Mouse (Mus musculus): ENCODE measurements at regions not wholly inside any gene's neighbourhood (a gene's known extent, or its start where the extent isn't known, plus 50 kb on each side); places are given as distances from the start of the nearest gene placed in this dataset.

DNA sequence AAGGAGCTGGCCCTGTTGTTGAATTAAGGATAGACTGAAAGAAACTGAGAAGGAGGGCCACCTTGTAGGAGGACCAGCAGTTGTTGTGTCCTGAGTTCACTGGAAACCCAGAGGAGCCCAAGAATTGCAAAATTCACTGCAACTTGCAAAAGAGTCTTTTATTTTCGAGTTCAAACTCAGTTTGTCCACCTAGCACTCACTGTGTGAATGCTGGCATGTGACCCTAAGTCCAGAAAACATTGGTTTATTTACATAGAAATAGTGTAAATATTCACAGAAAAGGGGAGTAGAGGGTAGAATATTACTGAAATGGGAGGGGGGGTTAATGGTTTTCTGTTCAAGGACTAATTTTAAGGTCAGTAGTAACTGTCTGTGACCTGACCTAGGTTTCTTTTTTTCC lies 394.7 kb downstream of the 4933405O20Rik start:
- DNase-seq (ENCODE audit: inconsistent age in 2 of 2, low spot score in 1 of 2): no peak

DNA sequence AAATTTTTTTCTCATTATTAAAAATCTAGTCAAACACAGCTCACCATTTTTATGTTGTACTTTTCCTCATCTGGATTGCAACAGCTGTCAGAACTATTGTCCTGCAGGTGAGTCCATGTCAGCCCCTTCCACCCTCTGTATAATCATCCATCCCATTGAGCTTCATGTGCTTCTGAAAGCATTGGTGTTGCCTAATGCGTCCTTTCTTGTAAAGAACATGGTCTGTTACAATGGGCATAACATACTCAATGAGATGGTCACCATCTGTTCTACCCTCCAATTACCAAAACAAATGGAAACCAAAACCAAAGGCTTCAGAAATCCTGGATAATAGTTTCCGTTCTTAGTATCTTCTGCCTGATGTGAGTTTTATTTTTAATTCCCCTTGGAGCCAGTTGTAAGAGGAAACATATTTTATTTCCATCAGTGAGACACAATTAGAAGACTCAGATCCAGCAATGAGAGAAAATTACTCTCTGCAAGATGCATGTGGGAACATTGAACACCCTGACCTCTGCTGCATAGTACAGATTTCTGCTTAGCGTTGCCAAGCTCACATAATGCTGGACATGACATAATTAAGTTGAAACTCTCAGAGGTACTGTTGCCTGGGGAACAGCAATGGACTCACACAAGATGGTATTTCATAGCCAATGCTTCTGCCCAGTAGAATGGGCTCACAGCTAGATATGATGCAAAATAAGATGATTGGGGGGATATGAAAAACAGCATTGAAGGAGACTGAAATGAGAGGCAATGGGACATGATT lies 443.1 kb downstream of the 4933405O20Rik start:
- DNase-seq (ENCODE audit: inconsistent age in 2 of 2, low spot score in 1 of 2): no peak

DNA sequence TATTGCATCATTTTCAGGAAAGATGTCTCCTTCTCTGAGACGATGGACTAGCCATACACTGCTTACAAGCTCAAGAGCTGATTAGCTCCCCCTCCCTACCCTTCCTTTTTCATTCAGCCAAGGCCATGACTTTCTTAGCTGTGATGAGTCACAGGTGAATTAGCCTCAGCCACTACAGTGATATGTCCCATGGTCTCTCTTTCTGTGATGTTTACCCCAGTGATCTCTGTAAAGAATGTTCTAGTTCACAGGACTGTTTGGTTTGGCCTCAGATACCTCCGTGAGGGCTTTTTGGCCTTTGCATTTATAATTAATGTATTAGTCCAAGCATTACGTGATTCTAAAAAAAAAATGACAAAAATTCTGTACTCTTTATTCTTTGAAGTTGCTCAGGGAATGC lies 452.5 kb downstream of the 4933405O20Rik start:
- peak; percentile 34 to 63 for DNase-seq (ENCODE audit: inconsistent age in 2 of 2, low spot score in 1 of 2)

DNA sequence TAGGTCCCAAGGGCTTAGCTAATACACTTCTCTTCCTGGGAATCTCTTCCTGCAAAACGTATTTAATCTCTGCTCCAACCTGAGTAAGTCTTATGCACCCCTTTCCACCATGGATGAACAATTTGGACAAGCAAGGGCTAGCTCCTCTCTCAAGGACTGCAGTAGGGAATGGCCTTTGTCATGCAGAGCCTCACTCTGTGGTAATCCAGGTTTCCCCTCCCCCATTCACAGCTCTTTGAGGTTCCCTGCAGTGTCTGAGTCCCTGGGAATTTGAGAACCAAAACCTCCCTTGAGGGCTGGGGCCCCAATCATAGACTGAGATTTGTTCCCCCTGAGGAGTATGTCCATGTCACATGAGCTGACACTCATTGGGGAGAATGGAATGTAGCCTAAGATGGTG lies 442.5 kb upstream of the Ano5 start:
- no peak for DNase-seq (ENCODE audit: inconsistent age in 2 of 2, low spot score in 1 of 2)

DNA sequence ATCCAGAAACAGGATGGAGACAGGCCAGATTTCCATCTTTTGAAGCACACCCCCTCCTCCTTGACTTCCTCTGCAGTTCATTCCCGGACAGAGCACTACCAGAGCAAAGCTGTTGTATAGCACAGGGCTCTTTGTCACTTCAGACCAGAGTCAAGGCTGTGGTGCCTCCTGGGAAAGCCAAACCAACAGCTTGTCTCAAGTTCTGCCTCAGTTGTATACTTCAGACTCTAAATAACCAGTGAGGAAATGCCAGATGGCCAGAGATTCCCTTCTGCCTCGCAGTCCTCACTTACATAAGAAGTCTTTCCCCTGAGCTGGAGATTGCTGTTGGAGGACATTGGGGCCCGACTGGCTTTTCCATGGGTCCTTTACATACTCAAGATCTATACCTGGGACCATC lies 417.1 kb upstream of the Ano5 start:
- DNase-seq (ENCODE audit: inconsistent age in 2 of 2, low spot score in 1 of 2): no peak

DNA sequence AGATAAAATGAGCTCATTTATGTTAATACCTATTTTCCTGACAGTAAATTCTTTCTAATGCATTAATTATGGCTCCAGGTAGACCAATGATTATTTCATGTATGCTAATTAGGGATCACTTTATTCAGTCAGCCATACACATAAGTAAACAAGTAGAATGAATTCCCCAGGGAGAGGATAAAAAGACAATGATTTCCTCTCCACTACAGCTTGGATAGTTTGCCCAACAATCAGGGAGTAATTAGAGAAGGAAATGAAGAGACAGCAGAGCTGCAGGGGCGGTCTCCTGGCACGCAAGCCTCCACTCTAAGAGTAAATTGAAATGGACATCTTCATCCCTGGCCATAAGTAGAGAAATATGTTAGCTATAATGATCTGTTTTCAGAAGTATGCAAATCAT lies 409.7 kb upstream of the Ano5 start:
- no peak for DNase-seq (ENCODE audit: inconsistent age in 2 of 2, low spot score in 1 of 2)

DNA sequence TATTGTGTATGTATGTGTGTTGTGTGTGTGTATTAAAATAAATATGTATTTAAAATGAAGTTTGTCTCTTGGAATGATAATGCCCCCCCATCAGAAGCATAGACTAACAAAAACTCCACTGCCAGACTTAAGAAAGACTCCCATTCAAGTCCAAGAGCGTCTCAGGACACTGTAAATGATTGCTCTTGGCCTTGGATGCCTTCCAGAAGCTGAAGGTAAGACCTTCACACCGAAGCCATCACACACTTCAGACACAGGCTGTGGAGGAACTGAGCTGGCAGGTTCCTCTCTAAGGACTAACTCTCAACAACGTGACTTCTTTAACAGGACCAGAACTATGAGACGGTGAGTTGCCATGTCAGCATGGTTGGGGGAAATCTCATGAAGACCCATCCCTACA lies 370.0 kb upstream of the Ano5 start:
- no peak for DNase-seq (ENCODE audit: inconsistent age in 2 of 2, low spot score in 1 of 2)

DNA sequence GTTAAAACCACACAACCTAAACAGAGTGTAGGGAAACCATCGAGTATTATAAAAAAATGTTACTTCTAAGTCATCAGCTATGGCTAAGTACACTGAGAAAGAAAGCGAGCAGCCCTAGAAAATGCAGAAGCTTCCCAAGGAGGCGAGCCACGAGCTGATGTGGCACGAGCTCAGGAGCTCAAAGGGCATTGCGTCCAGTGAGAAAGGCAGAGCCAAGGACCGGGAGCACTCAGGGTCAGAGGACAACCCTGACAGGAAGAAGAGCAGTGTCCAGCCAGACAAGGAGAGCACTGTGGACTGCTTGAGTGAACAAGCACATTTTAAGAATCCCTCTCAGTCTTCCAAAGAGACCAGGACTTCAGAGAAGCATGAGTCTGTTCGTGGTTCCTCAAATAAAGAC lies 335.6 kb upstream of the Ano5 start:
- no peak for DNase-seq (ENCODE audit: inconsistent age in 2 of 2, low spot score in 1 of 2)

DNA sequence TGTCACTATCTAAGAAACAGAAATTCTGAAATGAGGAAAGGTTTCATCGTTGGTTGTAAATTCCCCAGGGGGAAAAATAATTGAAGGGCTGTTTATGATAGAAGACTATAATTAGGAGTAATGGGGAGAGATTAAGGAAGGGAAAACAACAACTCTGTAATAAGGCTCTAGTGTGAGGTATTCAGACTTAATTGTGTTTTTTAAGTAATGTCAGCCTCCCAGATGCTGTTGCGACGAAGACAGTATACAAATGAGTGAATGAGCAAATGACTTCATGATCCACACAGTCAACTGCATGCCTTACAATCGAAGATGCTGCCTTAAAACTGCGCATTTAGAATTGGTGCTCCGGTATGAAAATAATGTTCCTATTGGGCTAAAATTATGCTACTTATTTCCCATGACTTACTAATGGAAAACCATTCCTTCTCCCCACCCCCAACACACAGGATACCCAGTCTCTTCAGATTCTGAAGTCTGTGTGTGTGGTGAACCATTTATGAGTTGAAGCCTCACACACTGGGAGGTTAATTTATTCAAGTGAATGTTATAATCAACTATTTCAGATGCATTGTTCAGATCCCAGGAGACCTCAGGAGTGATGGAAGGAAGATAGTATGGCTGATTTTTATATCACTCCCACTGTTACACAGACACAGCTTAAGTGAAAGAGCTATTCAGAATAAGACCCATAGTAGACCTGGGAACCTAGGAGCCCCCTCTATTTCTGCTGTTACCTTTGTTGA lies 295.2 kb upstream of the Ano5 start:
- no peak for DNase-seq (ENCODE audit: inconsistent age in 2 of 2, low spot score in 1 of 2)

DNA sequence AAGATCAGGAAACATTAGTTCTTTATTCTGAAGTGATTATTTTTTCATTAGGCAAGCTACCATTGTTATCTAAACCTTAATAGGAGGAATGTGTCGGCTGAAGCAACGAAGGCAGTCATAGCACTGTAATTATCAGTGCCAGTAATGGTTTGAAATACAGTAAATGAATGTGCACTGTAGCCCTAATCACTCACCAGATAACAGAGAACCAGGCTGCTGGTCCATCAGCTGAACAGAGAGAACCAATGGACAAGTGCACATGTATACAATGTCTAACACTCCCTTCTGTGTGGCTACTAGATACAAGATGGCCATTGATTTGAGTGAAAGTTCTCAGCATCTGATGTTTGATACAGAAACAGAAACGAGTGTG lies 294.6 kb upstream of the Ano5 start:
- no peak for DNase-seq (ENCODE audit: inconsistent age in 2 of 2, low spot score in 1 of 2)

DNA sequence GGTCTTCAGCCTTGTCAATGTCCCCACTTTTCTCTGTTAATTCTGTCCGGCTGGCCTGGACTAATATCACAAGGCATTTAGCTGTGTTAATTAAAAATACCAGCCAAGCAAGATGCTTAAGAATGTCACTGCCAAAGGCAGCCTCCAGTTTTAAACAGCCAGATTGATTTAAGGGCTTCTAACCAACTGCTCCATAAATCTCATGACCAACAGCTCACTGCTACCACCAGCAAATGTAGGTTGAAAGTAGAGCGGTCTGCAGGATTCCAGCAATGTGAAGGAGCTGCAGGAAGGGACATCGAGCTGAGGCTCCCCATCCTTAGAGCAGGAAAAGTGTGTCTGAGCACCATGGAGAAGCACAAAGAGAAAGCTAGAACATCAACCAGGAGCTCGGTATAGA lies 289.5 kb upstream of the Ano5 start:
- no peak for DNase-seq (ENCODE audit: inconsistent age in 2 of 2, low spot score in 1 of 2)

DNA sequence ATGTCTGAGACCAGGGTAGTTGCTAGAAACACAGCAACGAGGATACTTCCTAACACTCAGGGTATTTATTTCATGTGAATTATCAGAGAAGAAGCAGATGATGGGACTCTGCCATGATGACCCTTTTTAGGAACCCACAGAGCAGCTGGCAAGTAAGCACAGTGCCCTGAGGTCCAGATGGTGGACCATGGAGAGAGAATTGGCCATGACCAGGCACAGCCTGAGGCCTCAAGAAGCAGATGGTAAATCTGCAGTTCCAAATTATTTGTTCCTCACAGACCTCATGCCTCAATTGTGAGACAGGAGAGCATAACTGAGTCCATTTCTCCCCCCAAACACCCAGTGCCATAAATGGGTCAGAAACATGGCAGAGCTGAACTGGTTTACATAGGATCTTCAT lies 289.0 kb upstream of the Ano5 start:
- DNase-seq (ENCODE audit: inconsistent age in 2 of 2, low spot score in 1 of 2): no peak

DNA sequence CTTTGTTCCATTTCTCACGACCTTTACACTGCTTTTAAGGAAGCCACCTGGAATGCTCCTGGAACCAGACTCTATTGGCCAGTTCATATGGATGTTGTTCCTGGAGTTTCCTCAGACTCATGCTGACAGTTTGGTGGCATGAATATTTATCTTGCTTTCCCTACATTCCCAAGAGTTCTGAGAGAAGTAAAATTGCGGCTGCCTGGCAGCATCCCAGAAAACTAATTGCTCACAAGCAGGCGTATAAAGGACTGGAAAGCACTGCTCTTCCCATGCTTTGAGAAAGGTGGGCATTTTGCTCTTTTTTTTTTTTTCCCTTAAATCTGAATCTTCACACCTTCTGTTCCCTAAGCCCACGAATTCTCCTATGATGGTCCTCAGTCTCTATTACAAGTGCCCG lies 283.7 kb upstream of the Ano5 start:
- DNase-seq (ENCODE audit: inconsistent age in 2 of 2, low spot score in 1 of 2): no peak

DNA sequence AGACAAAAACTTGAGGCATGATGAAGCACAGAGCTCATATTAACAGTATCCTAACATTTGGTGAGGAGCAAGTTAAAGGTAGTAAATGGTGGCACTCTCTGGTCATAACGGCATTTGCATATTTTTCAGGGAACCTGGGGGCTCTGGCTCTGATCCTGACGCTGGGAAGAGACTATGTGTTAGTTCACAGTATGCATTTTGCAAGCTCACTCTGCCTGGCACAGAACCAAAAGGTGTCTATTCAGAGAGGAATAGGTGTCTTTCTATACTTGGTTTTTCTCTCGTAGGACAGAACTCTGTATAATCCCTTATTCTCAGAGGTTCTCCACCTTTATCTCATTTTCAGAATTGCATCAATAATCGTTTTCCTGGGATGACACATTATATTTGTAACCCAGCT lies 276.2 kb upstream of the Ano5 start:
- no peak for DNase-seq (ENCODE audit: inconsistent age in 2 of 2, low spot score in 1 of 2)

DNA sequence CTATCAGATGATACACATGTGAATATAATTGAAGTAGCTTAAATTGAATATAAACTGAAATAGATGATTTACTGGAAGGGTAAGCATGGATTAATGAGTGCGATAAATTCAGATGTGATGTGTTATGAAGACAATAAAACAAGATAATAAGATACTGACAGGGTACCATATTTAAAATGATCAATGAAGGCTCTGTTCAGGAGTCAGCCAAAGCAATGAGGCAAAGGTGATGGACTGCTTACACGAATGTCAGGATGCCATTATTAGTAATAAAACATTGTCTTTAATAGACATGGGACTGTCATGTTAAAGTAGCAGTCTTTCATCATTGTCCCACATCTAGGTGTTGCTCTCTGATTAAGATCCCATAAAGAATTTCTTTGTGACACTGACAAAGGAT lies 263.1 kb upstream of the Ano5 start:
- DNase-seq (ENCODE audit: inconsistent age in 2 of 2, low spot score in 1 of 2): no peak

DNA sequence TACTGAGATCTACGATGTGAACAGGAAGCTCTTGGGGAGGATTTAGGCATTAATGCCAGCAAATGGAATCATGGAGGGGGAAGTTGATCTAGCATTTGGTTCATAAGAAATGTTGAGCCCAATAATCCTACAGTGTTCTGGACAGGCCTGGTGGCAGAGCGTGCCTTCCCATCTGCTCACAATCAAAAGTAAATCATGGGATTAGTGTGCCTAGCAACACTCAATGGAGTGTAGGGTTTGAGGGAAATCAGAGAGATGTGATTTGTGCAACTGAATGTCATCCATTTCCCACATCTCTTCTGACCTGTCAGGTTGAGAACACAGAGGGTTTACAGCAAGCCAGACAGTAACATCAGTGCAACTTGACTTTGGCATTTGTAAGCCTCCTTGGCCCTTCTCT lies 256.4 kb upstream of the Ano5 start:
- DNase-seq (ENCODE audit: inconsistent age in 2 of 2, low spot score in 1 of 2): no peak

DNA sequence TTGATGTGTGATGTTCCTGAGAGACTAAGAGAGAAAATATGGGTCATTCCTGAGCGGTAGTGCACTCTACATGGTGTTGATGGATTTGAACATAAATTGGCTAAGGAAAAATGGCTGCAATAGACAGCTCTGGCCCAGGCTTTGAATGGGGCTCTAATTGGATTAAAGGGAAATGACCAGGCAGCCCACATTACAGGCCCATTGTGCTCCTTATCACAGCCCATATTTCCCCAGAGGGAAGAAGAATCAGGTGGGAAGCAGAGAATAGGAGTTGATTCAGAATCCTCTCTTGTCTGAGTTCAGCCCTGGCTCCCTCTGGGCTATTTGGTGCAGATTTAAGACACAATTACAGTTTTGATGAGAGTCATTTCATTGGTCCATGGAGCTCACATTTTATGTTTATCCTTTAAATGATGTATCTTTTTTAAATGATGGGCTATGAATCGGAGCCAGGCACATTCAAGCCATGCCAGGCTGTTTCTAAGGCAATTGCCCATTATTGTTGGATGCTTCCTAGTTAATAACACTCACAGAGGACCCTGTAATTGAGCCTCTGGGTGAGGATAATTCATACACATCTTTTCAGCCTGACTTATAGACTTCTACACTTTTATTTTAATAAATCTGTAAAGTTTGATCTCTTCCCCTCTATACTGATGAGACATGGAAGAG lies 251.5 kb upstream of the Ano5 start:
- no peak for DNase-seq (ENCODE audit: inconsistent age in 2 of 2, low spot score in 1 of 2)

DNA sequence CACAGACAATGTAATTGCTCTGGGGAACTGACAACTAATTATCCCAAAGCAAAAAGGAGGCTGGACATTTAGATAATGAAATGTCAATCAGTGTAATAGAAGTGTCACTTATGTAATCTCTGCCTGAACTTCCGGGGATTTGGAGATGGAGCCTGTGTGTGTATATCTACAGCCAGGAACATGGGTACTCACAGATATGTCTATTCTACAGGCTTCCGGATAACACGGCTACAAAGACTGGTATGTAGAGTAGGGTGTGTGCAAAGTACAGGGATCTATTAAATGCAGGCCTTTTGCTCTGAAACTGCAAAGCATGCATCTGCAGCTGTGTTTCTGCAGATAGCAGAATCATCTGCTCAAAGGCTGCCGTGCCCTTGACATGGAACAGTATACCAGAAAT lies 246.7 kb upstream of the Ano5 start:
- no peak for DNase-seq (ENCODE audit: inconsistent age in 2 of 2, low spot score in 1 of 2)

DNA sequence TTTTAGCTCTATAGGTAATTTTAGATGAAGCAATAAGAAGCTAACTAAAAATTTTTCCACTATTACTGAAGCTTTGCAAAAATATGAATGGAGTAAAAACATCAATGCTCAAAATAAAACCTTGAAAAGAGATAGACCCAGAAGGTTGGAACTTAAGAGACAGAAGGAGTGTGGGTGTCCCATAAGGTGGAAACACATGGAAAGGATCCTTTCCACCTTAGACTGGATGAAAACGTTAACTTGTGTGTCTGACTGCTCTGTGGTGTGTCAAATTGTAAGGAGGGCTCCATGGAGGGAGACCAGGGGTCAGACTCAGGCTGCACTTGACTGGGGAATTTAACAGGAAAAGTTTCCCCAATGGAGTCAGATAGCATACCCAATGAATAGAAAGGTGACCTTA lies 244.9 kb upstream of the Ano5 start:
- no peak for DNase-seq (ENCODE audit: inconsistent age in 2 of 2, low spot score in 1 of 2)

DNA sequence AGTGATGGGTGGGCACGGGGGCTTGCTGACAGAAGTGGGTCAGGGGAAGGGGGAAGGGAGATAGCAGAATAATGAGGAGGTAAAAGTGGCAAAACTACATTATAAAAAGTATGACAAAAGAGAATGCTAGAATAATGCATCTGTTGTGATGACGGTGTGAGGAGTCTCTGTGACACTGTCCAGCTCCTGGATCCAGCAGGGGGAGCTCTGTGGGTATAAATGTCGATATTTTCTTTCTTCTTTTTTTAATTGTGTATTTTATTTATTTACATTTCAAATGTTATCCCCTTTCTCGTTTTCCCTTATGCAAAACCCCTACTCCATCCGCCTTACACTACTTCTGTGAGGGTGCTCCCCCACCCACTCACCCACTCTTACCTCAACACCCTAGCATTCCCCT lies 243.9 kb upstream of the Ano5 start:
- no peak for DNase-seq (ENCODE audit: inconsistent age in 2 of 2, low spot score in 1 of 2)

DNA sequence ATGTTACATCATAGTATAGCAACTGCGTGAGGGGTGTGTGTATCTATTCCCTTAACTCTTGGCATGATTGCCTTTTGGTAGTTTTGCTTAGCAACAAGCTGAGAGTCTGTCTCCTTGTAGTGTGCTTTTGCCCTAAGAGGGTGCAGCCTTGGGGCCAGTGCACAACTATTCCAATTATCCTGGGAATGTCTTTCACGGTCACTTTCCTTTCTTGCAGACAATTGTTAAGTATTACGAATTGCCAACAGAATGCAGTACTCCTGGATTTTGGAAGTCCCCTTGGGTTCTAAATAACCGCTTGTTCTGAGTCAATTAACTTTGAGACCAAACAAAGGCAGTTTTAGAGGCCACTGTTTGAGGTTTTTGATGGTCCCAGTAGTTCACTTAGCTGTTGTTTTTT lies 242.1 kb upstream of the Ano5 start:
- no peak for DNase-seq (ENCODE audit: inconsistent age in 2 of 2, low spot score in 1 of 2)

DNA sequence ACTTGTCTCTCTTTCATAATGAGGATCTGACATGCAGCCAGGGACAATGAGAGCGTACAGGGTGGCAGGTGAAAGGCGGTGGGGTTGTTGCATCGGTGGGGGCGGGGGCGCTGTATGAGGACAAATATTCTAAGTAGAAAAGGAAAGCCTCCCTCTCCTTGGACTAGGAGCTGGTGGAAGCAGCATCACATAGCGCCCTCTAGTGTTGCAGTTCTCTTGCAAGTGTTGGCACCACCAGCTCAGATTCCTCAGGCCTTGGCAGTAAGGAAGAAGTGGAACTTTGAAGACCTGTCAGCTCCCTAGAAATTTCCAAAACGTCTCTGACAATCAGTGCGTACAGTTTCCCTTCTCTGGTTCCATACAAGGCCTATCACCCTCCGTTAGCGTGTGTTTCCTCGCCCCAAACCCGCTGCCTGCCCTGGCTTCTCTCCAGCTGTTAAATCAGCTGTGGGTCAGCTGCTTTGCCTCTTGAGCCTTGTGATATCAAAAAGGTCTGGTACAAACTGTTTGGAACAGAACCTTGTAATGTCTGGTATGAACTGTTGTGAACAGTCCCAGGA lies 240.2 kb upstream of the Ano5 start:
- peak; percentile 27 to 69 for DNase-seq (ENCODE audit: inconsistent age in 2 of 2, low spot score in 1 of 2)

Data from adrenal gland, adult (tissue).